Mouse (Mus musculus) limb, embryonic 10.5 days (tissue): ENCODE results near the gene Prn. TPM values are rescaled to one million over a fixed set of nuclear protein-coding genes. Genes with fewer than 3 reads are reported as not detected.
A peak's percentile ranks its signal among the peaks of the same experiment; 100 is the strongest.

Source experiments
- DNase-seq: peaks from one replicate; pipeline ENCODE4 v3.0.0-alpha.2; 2017; ENCODE audit warnings: low spot score
- H3K27ac ChIP-seq: fragments of 300-500 bp; sonication (generic); 2 replicates; pipeline ENCODE4 v1.5.1; 2016; ENCODE audit warnings: mild to moderate bottlenecking
- H3K27me3 ChIP-seq: fragments of 300-500 bp; sonication (generic); 2 replicates; pipeline ENCODE4 v1.6.1; 2016; ENCODE audit warnings: low read depth, mild to moderate bottlenecking; ENCODE audit not compliant: poor library complexity, severe bottlenecking
- H3K36me3 ChIP-seq: fragments of 300-500 bp; sonication (generic); 2 replicates; pipeline ENCODE4 v1.6.1; 2016; ENCODE audit warnings: mild to moderate bottlenecking, moderate library complexity
- H3K4me1 ChIP-seq: fragments of 300-500 bp; sonication (generic); 2 replicates; pipeline ENCODE4 v1.6.1; 2016
- H3K4me3 ChIP-seq: fragments of 300-500 bp; sonication (generic); 2 replicates; pipeline ENCODE4 v1.5.1; 2016; ENCODE audit warnings: mild to moderate bottlenecking, moderate library complexity
- H3K9me3 ChIP-seq: fragments of 300-500 bp; sonication (generic); replicated peaks from 2 replicates; pipeline ENCODE4 v1.6.1; 2016; ENCODE audit warnings: mild to moderate bottlenecking
- WGBS: fragments of 180-500 bp; shearing (Covaris S2); methylation state at CpG from one replicate; pipeline ENCODE4 v1.1.7; 2016; 5-methylcytosine and 5-hydroxymethylcytosine counted together
- polyA plus RNA-seq: library from polyadenylated mRNA; unstranded; fragments of >200 nt; fragmentation: Nextera tagmentation; extraction: Ambion mirVana; gene quantifications from 2 replicates; pipeline ENCODE4 v1.2.1, GENCODE M21; 2016

Prn gene
- polyA plus RNA-seq, 1 experiment from 2014 or later = not detected

- Histone ChIP-seq H3K4me1 (no peaks in the 10 kb centered on the region), H3K4me3 (no peak overlapping the region), H3K9me3 (no peaks in the 10 kb centered on the region), H3K27ac (no peak overlapping the region), H3K36me3 (no peaks in the 10 kb centered on the region), H3K27me3 (no peaks in the 10 kb centered on the region)
- WGBS = 53% methylated on average over 1 of the region's 1 CpGs
- no peak for DNase-seq
Measured at GRCm38 (mm10) chr2:131944370-131944769, 34.6 kb downstream of the Prn start.

- no peak for DNase-seq
- Histone ChIP-seq H3K27me3 (0 out of 2 replicates have a peak, but pooled peaks cover 3% of the 10 kb centered on the region), H3K9me3 (no peaks in the 10 kb centered on the region), H3K36me3 (no peaks in the 10 kb centered on the region), H3K27ac (no peak overlapping the region), H3K4me3 (no peak overlapping the region), H3K4me1 (peaks cover 3% of the 10 kb centered on the region; the same call in 1 of the 2 replicates)
- WGBS = 88% methylated on average over 8 of the region's 8 CpGs
Measured at GRCm38 (mm10) chr2:131945225-131945624, 35.5 kb downstream of the Prn start.

- WGBS = 91% methylated on average over 6 of the region's 6 CpGs
- no peak overlapping the region for H3K27ac ChIP-seq
- no peak for DNase-seq
- H3K4me3 ChIP-seq = no peak overlapping the region
- H3K27me3 ChIP-seq = peaks cover 8% of the 10 kb centered on the region; the same call in 1 of the 2 replicates
- no peaks in the 10 kb centered on the region for H3K9me3 ChIP-seq
- H3K4me1 ChIP-seq = peaks cover 8% of the 10 kb centered on the region; the same call in 1 of the 2 replicates
- no peaks in the 10 kb centered on the region for H3K36me3 ChIP-seq
Measured at GRCm38 (mm10) chr2:131945765-131946164, 36.0 kb downstream of the Prn start.

DNA sequence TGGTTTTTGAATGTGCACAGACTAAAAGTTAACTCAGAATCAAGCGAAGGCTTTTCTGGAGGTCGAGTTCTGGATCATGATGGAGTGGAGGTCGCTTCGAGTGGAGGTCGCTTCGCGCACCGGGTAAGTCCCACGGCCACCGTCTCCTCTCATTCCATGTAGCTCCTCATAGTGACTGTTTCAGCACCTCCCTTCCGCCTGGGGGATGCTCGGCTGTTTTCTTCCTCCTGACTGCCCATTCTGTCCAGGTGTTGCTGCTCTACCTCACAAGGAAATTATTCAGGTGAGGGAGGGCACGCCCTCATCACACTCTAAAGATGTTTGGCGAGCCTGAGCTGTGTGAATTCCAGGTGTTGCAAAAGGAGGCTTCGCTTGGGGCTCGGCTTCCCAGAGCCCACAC is 36.6 kb downstream of the Prn start:
- Histone ChIP-seq H3K27ac (no peak overlapping the region), H3K4me1 (peaks cover 10% of the 10 kb centered on the region; the same call in 1 of the 2 replicates), H3K27me3 (peaks cover 11% of the 10 kb centered on the region), H3K36me3 (no peaks in the 10 kb centered on the region), H3K9me3 (no peaks in the 10 kb centered on the region), H3K4me3 (no peak overlapping the region)
- no peak for DNase-seq
- WGBS = 84% methylated on average over 16 of the region's 16 CpGs

GRCm38 (mm10) chr2:131948156-131948555 is 38.4 kb downstream of the Prn start:
- Histone ChIP-seq H3K9me3 (no peaks in the 10 kb centered on the region), H3K27ac (no peak overlapping the region), H3K4me1 (peaks cover 16% of the 10 kb centered on the region), H3K4me3 (no peak overlapping the region), H3K36me3 (no peaks in the 10 kb centered on the region), H3K27me3 (peaks cover 30% of the 10 kb centered on the region)
- 84% methylated on average over 3 of the region's 3 CpGs for WGBS
- no peak for DNase-seq

DNA sequence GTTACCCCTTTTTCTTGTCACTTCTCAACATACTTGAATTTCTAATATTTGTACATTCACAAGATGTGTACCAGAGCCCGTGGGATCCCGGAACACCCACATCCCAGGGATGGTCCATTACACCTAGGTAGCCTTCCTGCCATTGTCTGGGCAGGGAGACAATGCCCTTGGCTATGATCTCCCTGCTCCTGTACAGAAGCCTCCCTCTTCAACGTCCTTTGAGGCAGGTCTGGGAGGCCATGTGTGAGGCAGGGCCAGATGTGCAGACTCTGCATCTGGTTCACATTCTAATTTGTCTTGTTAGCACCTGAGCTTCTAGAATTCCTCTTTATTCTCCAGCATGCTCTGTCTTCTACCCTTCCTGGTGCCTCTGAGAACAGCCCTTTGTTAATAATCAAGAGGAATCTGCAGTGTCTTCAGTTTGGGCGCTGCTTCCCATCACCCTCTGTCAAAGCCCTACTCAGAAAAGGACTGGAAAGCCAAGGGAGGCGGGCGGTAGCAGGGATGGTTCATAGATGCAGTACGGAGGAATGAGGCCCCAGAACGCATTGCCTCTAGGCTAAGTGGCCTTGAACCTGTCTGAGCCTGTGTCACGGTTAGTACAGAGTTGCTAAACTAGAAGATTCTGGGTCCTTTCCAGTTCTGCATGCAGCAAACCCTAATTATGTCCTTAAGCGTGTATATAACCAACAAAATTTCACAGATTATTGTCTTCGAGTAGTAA is 39.3 kb downstream of the Prn start:
- Histone ChIP-seq H3K9me3 (no peaks in the 10 kb centered on the region), H3K4me3 (no peak overlapping the region), H3K27ac (no peak overlapping the region), H3K27me3 (peaks cover 39% of the 10 kb centered on the region), H3K4me1 (peaks cover 23% of the 10 kb centered on the region), H3K36me3 (no peaks in the 10 kb centered on the region)
- WGBS = 77% methylated on average over 11 of the region's 11 CpGs
- DNase-seq = no peak

DNA sequence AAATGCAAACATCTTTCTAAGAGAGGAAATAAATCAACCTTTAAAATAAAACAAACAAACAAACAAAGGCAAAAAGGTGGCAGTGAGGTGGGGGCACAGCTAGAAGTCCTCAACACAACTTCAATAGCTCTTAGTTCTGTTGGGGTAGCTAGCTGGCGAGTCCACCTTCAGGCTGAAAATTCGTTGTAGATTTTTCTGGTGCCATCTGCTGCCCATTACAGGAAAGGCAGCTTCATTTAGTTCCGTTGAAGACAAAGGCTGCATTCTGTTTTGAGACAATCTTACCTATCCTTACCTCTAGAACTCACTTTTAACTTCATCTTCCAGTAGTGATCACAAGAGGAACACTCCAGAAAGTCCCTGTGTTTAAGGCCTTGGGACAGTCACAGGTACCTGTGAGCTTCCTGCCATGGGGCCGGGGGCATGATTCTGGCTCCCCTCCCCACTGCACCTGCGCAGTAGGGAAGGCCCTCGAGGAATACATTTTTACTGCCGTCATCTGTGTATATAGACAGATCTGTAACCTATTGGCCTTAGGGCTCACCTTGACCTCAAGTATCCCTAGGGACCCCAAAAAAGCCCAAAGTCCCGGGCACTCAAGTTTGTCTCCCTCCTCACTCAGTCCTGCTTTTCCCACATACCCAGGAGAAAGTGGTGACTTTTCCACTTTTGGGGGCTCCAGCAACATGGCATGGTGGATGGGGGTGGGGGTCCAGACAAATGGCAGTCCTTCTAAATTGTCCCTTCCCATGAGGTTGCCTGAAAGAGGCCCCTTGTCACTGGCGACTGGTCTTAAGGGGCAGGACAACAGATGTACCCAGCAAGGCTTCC is 40.2 kb downstream of the Prn start:
- no peak for DNase-seq
- Histone ChIP-seq H3K4me1 (peaks cover 23% of the 10 kb centered on the region), H3K9me3 (no peaks in the 10 kb centered on the region), H3K27ac (0 out of 2 replicates have a peak overlapping the region, but pooled peaks have one; percentile 17), H3K36me3 (no peaks in the 10 kb centered on the region), H3K4me3 (no peak overlapping the region), H3K27me3 (peaks cover 48% of the 10 kb centered on the region)
- WGBS = 53% methylated on average over 9 of the region's 9 CpGs

- Histone ChIP-seq H3K4me1 (peaks cover 23% of the 10 kb centered on the region), H3K27me3 (peaks cover 50% of the 10 kb centered on the region), H3K36me3 (no peaks in the 10 kb centered on the region), H3K4me3 (0 out of 2 replicates have a peak within 1 kb of the TSS, but pooled peaks have one; percentile 7), H3K27ac (0 out of 2 replicates have a peak within 1 kb of the TSS, but pooled peaks have one; percentile 17), H3K9me3 (no peaks in the 10 kb centered on the region)
- no peak for DNase-seq
- 13% methylated on average over 11 of the region's 11 CpGs for WGBS
Measured at GRCm38 (mm10) chr2:131950598-131951095, 40.9 kb downstream of the Prn start, which contains the start of gene Prnd. TSS of gene Prnd (plus strand) at chr2:131950861.

DNA sequence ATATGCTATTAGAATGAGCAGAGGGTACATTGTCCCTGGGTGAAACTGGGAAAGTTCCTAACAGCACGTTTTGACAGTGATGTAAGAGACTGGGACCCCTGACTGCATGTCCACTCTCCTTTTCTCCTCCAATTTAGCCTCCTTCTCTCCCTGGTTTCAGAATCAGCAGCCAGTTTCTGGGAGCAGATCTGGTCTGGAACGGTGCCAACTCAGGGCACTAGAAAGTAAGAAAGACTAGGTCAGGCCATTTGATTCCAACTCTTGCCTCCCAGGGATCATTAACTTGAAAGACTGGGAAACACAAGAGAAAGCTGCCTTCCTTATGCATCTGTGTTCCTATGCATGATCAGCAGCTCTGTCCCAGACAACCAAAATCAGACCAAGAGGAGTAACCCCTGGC is 42.7 kb downstream of the Prn start:
- peaks cover 59% of the 10 kb centered on the region for H3K27me3 ChIP-seq
- H3K4me1 ChIP-seq = peaks cover 23% of the 10 kb centered on the region
- H3K36me3 ChIP-seq = no peaks in the 10 kb centered on the region
- no peak overlapping the region for H3K27ac ChIP-seq
- H3K4me3 ChIP-seq = no peak overlapping the region
- 61% methylated on average over 2 of the region's 2 CpGs for WGBS
- no peaks in the 10 kb centered on the region for H3K9me3 ChIP-seq
- DNase-seq = no peak

DNA sequence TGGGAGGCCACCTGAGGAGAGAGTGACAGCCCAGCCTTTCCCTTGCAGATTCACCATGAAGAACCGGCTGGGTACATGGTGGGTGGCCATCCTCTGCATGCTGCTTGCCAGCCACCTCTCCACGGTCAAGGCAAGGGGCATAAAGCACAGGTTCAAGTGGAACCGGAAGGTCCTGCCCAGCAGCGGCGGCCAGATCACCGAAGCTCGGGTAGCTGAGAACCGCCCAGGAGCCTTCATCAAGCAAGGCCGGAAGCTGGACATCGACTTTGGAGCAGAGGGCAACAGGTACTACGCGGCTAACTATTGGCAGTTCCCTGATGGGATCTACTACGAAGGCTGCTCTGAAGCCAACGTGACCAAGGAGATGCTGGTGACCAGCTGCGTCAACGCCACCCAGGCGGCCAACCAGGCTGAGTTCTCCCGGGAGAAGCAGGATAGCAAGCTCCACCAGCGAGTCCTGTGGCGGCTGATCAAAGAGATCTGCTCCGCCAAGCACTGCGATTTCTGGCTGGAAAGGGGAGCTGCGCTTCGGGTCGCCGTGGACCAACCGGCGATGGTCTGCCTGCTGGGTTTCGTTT is 43.3 kb downstream of the Prn start:
- peak; percentile 54 for DNase-seq
- Histone ChIP-seq H3K4me1 (peaks cover 23% of the 10 kb centered on the region), H3K9me3 (no peaks in the 10 kb centered on the region), H3K27ac (no peak overlapping the region), H3K4me3 (peak overlapping the region; percentile 42), H3K36me3 (no peaks in the 10 kb centered on the region), H3K27me3 (peaks cover 59% of the 10 kb centered on the region)
- 9% methylated on average over 29 of the region's 29 CpGs for WGBS

DNA sequence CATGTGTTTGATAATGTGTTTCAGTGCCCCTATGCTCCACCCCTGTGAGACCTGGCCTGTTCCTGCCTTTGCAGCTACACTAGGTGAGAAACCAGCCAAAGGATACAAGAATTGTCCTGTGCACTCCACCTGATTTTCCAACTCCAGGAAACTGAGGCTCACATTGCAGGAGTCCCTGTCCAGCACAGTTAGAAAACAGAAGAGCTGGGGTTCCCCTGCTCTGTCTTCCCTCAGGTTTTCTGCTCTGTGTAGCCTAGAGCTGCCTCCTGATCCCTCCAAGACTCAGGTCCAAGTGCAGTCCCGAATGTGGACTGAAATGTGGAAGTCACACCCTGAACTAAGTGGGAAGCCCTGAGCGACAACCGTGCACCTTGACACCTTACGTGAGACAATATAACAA is 44.0 kb downstream of the Prn start:
- WGBS = 88% methylated on average over 4 of the region's 4 CpGs
- peaks cover 59% of the 10 kb centered on the region for H3K27me3 ChIP-seq
- no peak for DNase-seq
- H3K36me3 ChIP-seq = no peaks in the 10 kb centered on the region
- H3K27ac ChIP-seq = no peak overlapping the region
- no peaks in the 10 kb centered on the region for H3K9me3 ChIP-seq
- H3K4me1 ChIP-seq = peaks cover 23% of the 10 kb centered on the region
- peak overlapping the region; percentile 42; the same call in 1 of the 2 replicates for H3K4me3 ChIP-seq

DNA sequence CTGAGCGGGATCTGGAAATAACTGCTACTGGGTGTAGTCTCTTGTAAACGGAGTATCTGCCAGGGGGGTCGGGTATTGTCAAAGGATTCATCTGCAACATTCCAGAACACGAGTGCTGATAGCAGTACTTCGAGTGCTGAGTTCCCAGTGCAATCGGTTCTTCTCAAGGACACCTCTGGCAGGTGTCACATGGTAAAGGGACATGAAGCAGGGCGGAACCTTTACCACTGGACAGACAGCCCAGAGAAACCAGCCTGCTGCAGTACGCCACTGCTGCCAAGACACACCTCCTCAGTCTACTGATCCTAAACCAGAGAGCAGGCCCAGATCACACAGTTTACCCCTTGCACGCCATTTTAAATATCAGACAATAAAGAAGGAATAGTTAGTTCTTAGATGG is 45.1 kb downstream of the Prn start:
- Histone ChIP-seq H3K4me3 (peak overlapping the region; percentile 41), H3K4me1 (peaks cover 23% of the 10 kb centered on the region), H3K27me3 (peaks cover 59% of the 10 kb centered on the region), H3K27ac (no peak overlapping the region), H3K36me3 (no peaks in the 10 kb centered on the region), H3K9me3 (no peaks in the 10 kb centered on the region)
- no peak for DNase-seq
- 66% methylated on average over 9 of the region's 9 CpGs for WGBS
